Mouse (Mus musculus) left cerebral cortex, adult 2 months (tissue): Measurements from ENCODE around the gene Zfp11. TPM values are rescaled to one million over a fixed set of nuclear protein-coding genes. Genes with fewer than 3 reads are reported as not detected.
A peak's percentile ranks its signal among the peaks of the same experiment; 100 is the strongest.
"Not testable (repeated sequence)": the region's sequence is repeated elsewhere in the genome, so short reads cannot be mapped to it uniquely, and the experiment has no call there.

Experiments
- DNase-seq, 2 experiments: peaks; one replicate each; pipeline ENCODE4 v3.0.0; 2021 to 2022; ENCODE audit warnings: low spot score in 2 of 2, mixed read lengths in 1 of 2; ENCODE audit errors: extremely low spot score in 1 of 2
- H3K27ac ChIP-seq: fragments of 200-600 bp; 2 replicates; pipeline ENCODE4 v1.8.1; 2022
- H3K4me3 ChIP-seq: fragments of 200-600 bp; 2 replicates; pipeline ENCODE4 v1.8.1; 2022
- CTCF ChIP-seq: fragments of 200-600 bp; IDR thresholded peaks from 2 replicates; pipeline ENCODE4 v1.8.1; 2022; ENCODE audit warnings: antibody characterized with exemption, mild to moderate bottlenecking, moderate library complexity
- intact Hi-C: fragments of 180-260 bp; cut with DNase I; formaldehyde crosslinking; loops from one replicate; pipeline ENCODE4 v1.15.1; 2025
- long read RNA-seq, 2 experiments: library from polyadenylated mRNA; stranded (forward); transcript quantifications; one replicate each; pipeline ENCODE4 v2.0.0; 2021; ENCODE audit warnings: borderline mapping rate in 2 of 2
- total RNA-seq, 2 experiments: library from RNA; stranded (reverse); gene quantifications; 2 replicates each; pipeline ENCODE4 v1.2.3; 2021

The Zfp11 gene
- 1 to 10 TPM; 6.8 to 6.9 TPM for total RNA-seq
- long read RNA-seq, experiment 1, transcript Zfp11-201 (3 exons, 3,929 nt): major isoform, 9 of 11 reads
- long read RNA-seq, experiment 1, partial matches to known transcripts: 0 of 11 reads
- long read RNA-seq, experiment 1, other reads (novel, unspliced or antisense): 2 of 11 reads
- long read RNA-seq, experiment 2, transcript Zfp11-201 (3 exons, 3,929 nt): major isoform, 8 of 9 reads
- long read RNA-seq, experiment 2, partial matches to known transcripts: 0 of 9 reads
- long read RNA-seq, experiment 2, other reads (novel, unspliced or antisense): 1 of 9 reads

DNA sequence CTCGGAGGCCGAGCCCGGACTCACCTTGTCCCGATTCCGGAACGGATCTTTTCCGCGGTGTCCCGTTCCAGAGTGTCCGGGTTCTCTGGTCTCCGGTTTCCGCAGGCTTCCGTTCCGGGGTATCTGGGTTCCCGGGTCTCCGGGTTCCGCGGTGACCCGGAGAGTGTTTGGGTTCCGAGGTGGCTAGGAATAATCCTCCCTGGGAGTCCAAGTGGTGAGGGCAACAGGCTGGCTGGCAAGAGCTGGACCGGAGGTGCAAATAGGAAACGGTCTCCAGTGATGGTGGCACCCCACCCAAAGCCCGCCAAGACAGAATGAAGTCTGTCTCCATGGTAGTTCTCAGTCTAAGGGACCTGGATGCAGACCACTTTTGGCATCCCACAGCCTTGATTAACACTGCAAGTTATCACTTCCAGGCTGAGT is at the start of gene Zfp11:
Gene Zfp11 (minus strand): TSS at position 64 of the 423 bp plus-strand sequence.
- no peak for TF ChIP-seq CTCF
- intact Hi-C loops: loop anchor here (2.0 kb wide), 2 partner anchors 45 to 55 kb away; partner anchors contain the start of genes Mrps17 and Nipsnap2
- Histone ChIP-seq H3K27ac (peak within 1 kb of the TSS; percentile 91), H3K4me3 (peak within 1 kb of the TSS; percentile 94)
- peak; percentile 77 to 79 for DNase-seq

- H3K27ac ChIP-seq: no peak overlapping the region
- no peak; the same call in 1 of the 2 replicates for TF ChIP-seq CTCF
- no peak overlapping the region for H3K4me3 ChIP-seq
- no peak for DNase-seq
- intact Hi-C loops: no loop called here
Measured at GRCm38 (mm10) chr5:129717016-129717415, 47.1 kb upstream of the Zfp11 start.

DNA sequence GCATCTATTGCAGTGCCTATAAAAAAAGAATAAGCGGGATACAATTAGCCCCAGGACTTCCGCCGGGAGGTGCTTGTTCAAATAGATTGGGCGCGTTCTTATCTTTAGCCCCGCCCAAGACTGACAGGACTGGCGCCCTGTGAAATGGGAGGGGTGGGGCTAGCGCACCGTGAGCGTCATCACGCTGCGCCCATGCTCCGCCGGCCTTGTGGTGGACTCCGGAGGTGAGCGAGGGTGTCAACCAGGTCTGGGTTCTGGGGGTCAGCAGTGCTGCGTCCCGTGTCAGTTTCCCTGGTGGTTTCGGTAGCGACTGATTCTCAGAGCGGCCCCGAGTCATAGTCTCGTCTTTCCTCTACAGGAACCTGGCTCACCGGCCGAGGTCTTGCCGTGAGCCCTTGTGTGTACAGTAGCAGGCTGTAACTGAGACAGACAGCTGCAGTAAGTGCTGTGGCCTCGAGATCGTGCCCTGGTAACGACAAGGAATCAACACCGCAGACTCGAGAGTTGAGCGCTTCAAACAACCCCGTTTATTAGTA is 45.5 kb upstream of the Zfp11 start, which contains the start of gene Mrps17:
Gene Mrps17 (plus strand): TSS at position 172 of the 536 bp plus-strand sequence.
- TF ChIP-seq CTCF: no peak; the same call in 1 of the 2 replicates
- DNase-seq: peak; percentile 89 to 90
- H3K27ac ChIP-seq: peak within 1 kb of the TSS; percentile 78
- peak within 1 kb of the TSS; percentile 78 for H3K4me3 ChIP-seq
- intact Hi-C loops: loop anchor here (2.0 kb wide), 1 partner anchor 45 kb away; the partner anchor contains the start of gene Zfp11

GRCm38 (mm10) chr5:129708412-129708811 is 38.5 kb upstream of the Zfp11 start, which contains the start of gene Sept14:
Gene Sept14, minus strand, starts transcription at chr5:129708512.
- TF ChIP-seq CTCF: no peak
- intact Hi-C loops: no loop called here
- H3K4me3 ChIP-seq: no peak within 1 kb of the TSS
- H3K27ac ChIP-seq: no peak within 1 kb of the TSS
- no peak for DNase-seq

DNA sequence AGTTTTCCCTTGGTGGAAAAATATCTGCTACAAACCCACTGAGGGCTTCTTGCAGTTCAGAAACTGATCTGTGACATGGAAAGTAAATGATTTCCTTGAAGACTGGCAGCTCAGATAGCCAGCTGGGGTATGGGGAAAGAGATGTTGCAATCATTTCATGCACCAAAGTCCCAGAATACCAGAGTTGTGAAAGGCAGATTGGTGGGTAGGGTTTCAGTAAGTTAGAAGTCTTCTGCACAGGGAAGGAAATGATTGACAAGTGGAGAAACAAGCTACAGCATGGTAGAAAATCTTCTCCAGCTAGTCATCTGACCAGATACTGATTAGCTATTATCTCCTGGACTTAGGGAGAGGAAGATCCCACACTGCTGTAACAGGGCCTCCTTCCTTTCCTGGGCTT is 33.5 kb upstream of the Zfp11 start:
- no peak for DNase-seq
- TF ChIP-seq CTCF: no peak
- H3K4me3 ChIP-seq: no peak overlapping the region
- intact Hi-C loops: no loop called here
- no peak overlapping the region for H3K27ac ChIP-seq

GRCm38 (mm10) chr5:129701706-129702105 is 31.8 kb upstream of the Zfp11 start:
- DNase-seq: no peak
- Histone ChIP-seq H3K4me3 (no peak overlapping the region), H3K27ac (no peak overlapping the region)
- no peak for TF ChIP-seq CTCF
- intact Hi-C loops: no loop called here

GRCm38 (mm10) chr5:129700506-129700905 is 30.6 kb upstream of the Zfp11 start:
- Histone ChIP-seq H3K4me3 (no peak overlapping the region), H3K27ac (no peak overlapping the region)
- no peak for TF ChIP-seq CTCF
- intact Hi-C loops: no loop called here
- DNase-seq: no peak

GRCm38 (mm10) chr5:129690528-129690927 is 20.6 kb upstream of the Zfp11 start:
- Histone ChIP-seq H3K4me3 (no peak overlapping the region), H3K27ac (no peak overlapping the region)
- no peak for DNase-seq
- TF ChIP-seq CTCF: no peak
- intact Hi-C loops: no loop called here

DNA sequence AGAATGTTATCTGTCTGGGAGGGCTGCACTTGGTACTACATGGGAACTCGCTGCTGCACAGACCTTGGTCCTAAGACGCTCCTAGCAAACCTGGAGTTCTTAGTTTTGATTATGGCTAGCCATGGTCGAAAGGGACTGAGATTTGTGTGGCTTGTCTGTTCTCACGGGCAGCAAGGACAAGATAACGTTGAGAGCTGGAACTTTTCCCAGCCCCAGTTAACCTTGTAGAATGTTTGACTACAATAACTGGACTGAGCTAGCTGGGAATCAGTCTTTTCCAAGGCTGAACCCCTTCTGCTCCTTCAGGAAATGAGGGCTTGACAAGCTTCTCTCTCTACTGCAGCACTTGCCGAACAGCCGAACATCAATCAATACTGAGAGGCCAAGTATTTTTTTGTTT is 17.7 kb upstream of the Zfp11 start:
- TF ChIP-seq CTCF: no peak
- no peak overlapping the region for H3K4me3 ChIP-seq
- no peak overlapping the region for H3K27ac ChIP-seq
- intact Hi-C loops: no loop called here
- DNase-seq: no peak

DNA sequence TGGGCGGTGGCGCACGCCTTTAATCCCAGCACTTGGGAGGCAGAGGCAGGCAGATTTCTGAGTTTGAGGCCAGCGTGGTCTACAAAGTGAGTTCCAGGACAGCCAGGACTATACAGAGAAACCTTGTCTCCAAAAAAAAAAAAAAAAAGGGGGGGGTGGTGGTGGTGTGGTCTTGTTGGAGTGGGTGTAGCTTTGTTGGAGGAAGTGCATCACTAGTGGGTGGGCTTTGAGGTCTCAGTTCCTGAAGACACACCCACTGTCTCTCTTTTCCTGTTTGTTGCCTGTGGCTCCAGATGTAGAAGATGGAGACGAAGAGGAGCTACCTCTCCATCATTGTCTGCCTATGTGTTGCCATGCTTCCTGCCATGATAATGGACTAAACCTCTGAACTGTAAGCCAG is 15.2 kb upstream of the Zfp11 start:
- H3K4me3 ChIP-seq, H3K27ac ChIP-seq, DNase-seq, intact Hi-C loops: not testable (repeated sequence)

DNA sequence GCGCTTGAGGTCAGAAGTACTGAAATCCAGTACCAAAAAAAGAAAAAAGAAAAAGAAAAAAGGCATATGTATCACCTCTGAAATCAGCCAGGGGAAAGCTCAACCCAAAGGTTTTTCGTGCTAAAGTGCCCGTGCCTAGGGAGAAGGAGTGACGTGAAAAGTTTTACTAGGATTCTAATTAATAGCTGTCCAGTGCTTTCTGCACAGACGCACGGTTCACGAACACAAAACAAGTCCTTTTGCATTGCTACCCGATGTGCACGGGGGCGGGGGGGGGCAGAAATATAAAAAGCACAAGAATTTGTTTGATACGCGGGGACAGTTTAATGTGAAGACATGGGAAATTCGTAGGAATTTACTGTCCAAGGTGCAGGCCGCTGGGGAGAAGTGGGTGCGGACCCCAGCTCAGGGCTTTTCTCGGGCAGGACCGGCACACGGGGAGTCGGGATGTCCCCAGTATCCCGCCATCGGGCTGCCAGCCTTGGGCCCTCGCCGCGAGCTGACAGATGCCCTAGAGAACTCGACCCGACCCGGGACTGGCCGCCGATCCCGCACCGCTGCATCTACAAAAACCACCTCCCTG is 355 bp downstream of the Zfp11 start:
- no peak for DNase-seq
- H3K4me3 ChIP-seq: peak overlapping the region; percentile 94
- peak overlapping the region; percentile 91 for H3K27ac ChIP-seq
- intact Hi-C loops: loop anchor here (2.0 kb wide), 2 partner anchors 45 to 55 kb away; partner anchors contain the start of genes Mrps17 and Nipsnap2
- no peak for TF ChIP-seq CTCF

DNA sequence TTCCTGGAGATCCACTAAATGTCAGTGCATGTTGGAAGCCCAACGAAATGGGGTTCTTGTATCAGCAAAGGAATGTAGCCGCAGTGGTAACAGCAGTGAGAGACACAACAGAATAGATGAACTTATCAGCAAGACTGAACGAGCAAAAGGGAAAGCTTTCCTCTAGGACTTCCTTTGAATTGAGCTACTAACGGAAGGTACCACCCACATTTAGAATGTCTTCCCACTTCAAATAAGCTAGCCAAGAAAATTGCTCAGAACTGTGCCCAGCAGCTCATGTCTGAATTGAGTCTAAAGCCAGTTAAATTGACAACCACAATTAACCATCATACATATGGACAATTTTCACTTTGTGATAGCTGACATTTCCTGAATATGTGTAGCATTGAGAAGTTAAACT is 2.0 kb downstream of the Zfp11 start:
- intact Hi-C loops: no loop called here
- Histone ChIP-seq H3K27ac (no peak overlapping the region; the same call in 1 of the 2 replicates), H3K4me3 (no peak overlapping the region)
- no peak for DNase-seq
- TF ChIP-seq CTCF: no peak
